Mouse (Mus musculus): Measurements from ENCODE around the gene Slfnl1.

Gene Slfnl1

DNA sequence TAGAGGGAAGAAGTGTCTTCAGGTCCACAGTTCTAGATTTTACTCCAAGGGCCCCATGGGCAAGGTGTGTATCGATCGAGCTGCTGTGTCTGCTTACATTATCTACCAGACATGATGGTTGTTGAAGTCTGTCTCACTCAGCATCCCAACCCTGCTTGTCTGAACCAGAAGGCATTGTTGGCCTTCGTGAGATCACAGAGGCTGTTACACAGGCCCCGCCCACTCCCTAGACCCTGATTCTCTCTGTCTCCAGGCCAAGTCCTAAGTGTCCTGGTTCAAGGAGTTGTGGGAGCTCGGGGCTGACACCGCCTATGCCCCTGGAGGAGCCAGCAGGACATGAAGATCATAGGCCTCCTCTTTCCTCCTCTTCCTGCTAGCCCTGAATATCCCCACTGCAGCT lies at the start of gene Slfnl1:
Gene Slfnl1 (plus strand): TSS at position 246 of the 400 bp plus-strand sequence.
- in situ Hi-C loops (cut with MboI; ENCODE audit: low pct_unique_long_range_greater_than_20kb in 1 of 2, low sequenced_read_pairs in 2 of 2, unreplicated experiment in 1 of 2), result no loop called here

- in situ Hi-C loops (cut with MboI; ENCODE audit: low pct_unique_long_range_greater_than_20kb in 1 of 2, low sequenced_read_pairs in 2 of 2, unreplicated experiment in 1 of 2), result no loop called here
Observed at GRCm38 (mm10) chr4:120487707-120488106, 44.3 kb upstream of the Slfnl1 start.

DNA sequence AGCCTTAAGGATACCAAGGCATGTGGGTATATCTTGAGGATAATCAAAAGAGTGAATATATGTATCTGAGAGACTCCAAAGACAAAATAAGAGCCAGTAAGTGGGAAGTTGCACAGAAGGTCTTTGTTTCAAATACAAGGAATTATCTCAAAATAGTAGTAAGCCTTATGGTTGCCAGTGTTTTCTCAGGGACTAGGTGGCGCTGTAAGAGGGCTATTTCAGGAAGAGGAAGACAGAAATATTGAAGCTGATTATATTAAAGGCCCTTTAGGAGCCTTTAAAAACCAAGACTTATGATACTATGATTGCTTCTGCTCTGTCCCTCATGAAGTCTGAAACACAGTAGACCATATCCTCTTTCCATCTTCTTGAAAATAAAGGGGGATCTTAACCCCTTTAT lies 25.1 kb upstream of the Slfnl1 start:
- in situ Hi-C loops (cut with MboI; ENCODE audit: low pct_unique_long_range_greater_than_20kb in 1 of 2, low sequenced_read_pairs in 2 of 2, unreplicated experiment in 1 of 2), result no loop called here

- in situ Hi-C loops (cut with MboI; ENCODE audit: low pct_unique_long_range_greater_than_20kb in 1 of 2, low sequenced_read_pairs in 2 of 2, unreplicated experiment in 1 of 2), result no loop called here
Observed at GRCm38 (mm10) chr4:120511203-120511602, 20.8 kb upstream of the Slfnl1 start.

DNA sequence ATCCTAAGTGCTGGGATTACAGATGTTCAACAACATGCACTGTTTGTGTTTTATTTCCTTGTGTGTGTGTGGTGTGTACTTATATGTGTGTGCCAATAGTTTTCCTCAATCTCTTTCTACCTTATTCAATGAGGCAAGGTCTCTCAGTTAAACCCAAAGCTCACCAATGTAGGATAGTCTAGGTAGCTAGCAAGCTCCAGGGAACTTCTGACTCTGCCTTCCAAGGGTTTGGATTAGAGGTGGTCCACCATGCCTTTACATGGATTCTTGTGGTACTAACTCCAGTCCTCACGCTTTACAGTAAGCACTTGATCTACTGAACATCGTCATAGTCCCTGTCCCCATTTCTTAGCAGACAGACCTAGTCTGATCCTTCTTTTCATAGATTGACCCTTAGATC lies 17.7 kb upstream of the Slfnl1 start:
- in situ Hi-C loops (cut with MboI; ENCODE audit: low pct_unique_long_range_greater_than_20kb in 1 of 2, low sequenced_read_pairs in 2 of 2, unreplicated experiment in 1 of 2), result no loop called here

- in situ Hi-C loops (cut with MboI; ENCODE audit: low pct_unique_long_range_greater_than_20kb in 1 of 2, low sequenced_read_pairs in 2 of 2, unreplicated experiment in 1 of 2), result no loop called here
Observed at GRCm38 (mm10) chr4:120516491-120516890, 15.5 kb upstream of the Slfnl1 start.

- in situ Hi-C loops (cut with MboI; ENCODE audit: low pct_unique_long_range_greater_than_20kb in 1 of 2, low sequenced_read_pairs in 2 of 2, unreplicated experiment in 1 of 2), result no loop called here
Observed at GRCm38 (mm10) chr4:120516907-120517306, 15.1 kb upstream of the Slfnl1 start.

DNA sequence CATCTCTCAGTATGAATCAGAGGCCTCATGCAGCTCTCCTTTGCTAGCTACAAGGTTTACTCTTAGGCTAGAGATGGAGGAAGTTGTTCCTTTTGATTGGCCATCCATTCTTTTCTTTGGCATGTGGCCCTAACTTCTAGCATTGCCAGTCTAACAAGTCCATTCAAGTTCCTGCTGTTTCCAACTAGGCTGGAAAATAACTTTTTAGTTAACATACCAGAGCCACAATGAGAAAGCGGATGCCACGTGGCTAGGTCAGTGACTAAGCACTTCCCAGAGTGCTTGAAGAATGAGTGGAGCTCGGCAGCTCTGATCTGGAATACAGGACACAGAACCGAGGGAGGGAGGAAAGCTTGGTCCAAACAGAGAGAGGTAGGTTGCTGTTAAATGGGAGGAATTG lies 14.7 kb upstream of the Slfnl1 start:
- in situ Hi-C loops (cut with MboI; ENCODE audit: low pct_unique_long_range_greater_than_20kb in 1 of 2, low sequenced_read_pairs in 2 of 2, unreplicated experiment in 1 of 2), result no loop called here

DNA sequence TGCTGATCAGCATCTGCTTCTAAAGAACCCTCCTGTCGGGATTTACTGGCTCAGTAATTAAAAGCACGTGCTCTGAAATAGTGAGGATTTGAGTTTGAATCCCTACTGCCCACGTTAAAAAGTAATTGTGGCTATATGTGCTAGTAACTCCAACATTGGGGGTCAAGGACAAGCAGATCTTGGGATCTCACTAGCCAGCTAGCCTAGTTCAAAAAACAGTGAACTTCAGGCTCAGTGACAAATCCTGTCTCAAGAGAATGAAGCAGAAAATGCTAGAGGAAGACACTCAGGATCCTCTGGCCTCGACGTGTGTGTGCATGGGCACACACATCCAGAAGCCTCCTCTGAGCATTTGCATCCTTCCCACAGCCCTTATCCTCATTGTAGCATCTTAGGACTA lies 10.3 kb upstream of the Slfnl1 start:
- in situ Hi-C loops (cut with MboI; ENCODE audit: low pct_unique_long_range_greater_than_20kb in 1 of 2, low sequenced_read_pairs in 2 of 2, unreplicated experiment in 1 of 2), result loop anchor here in 1 of 2 experiments (10.0 kb wide), 1 partner anchor 137 kb away; no protein-coding TSS in a partner anchor

- in situ Hi-C loops (cut with MboI; ENCODE audit: low pct_unique_long_range_greater_than_20kb in 1 of 2, low sequenced_read_pairs in 2 of 2, unreplicated experiment in 1 of 2), result loop anchor here in 1 of 2 experiments (10.0 kb wide), 1 partner anchor 138 kb away; no protein-coding TSS in a partner anchor
Observed at GRCm38 (mm10) chr4:120522351-120522750, 9.7 kb upstream of the Slfnl1 start.

- in situ Hi-C loops (cut with MboI; ENCODE audit: low pct_unique_long_range_greater_than_20kb in 1 of 2, low sequenced_read_pairs in 2 of 2, unreplicated experiment in 1 of 2), result loop anchor here in 1 of 2 experiments (10.0 kb wide), 1 partner anchor 138 kb away; no protein-coding TSS in a partner anchor
Observed at GRCm38 (mm10) chr4:120523092-120523491, 8.9 kb upstream of the Slfnl1 start.

GRCm38 (mm10) chr4:120528171-120528570 lies 3.9 kb upstream of the Slfnl1 start:
- in situ Hi-C loops (cut with MboI; ENCODE audit: low pct_unique_long_range_greater_than_20kb in 1 of 2, low sequenced_read_pairs in 2 of 2, unreplicated experiment in 1 of 2), result loop anchor here in 1 of 2 experiments (10.0 kb wide), 1 partner anchor 143 kb away; no protein-coding TSS in a partner anchor

DNA sequence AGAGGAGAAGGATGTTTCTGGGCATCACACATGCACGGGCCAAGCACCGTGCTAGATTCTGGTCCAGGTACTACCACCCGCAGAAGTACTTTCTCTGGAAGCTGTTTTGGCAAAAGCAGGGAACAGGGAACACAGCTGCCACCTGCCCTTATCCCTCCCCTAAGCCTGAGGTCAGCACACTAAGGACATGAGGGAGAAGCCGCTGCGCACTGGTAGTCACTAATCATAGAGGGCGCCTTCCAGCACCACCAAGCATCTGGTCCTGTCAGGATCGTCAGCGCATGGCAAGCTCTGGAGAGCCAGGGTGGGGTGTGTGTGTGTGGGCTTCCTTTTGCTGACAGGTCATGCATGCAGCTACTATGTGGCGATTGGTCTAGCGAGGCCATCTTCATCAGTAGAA lies 6.6 kb downstream of the Slfnl1 start:
- in situ Hi-C loops (cut with MboI; ENCODE audit: low pct_unique_long_range_greater_than_20kb in 1 of 2, low sequenced_read_pairs in 2 of 2, unreplicated experiment in 1 of 2), result no loop called here

GRCm38 (mm10) chr4:120544896-120545295 lies 12.9 kb downstream of the Slfnl1 start:
- in situ Hi-C loops (cut with MboI; ENCODE audit: low pct_unique_long_range_greater_than_20kb in 1 of 2, low sequenced_read_pairs in 2 of 2, unreplicated experiment in 1 of 2), result no loop called here

DNA sequence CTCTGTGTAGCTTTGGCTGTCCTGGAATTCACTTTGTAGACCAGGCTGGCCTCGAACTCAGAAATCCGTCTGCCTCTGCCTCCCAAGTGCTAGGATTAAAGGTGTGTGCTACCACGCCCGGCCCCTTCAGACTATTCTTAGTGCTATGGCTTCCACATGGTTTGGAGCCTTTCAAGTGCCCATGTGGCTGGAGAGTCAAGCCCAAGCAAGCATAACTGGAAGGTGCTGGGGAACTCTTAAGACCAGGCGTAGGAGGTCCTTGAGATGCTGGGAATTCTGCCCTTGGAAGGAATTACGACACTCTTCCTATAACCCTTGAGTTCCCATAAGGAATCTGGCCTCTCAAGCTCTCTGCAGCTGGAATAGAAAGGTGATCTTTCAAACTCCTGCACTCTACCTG lies 24.6 kb downstream of the Slfnl1 start:
- in situ Hi-C loops (cut with MboI; ENCODE audit: low pct_unique_long_range_greater_than_20kb in 1 of 2, low sequenced_read_pairs in 2 of 2, unreplicated experiment in 1 of 2), result no loop called here

DNA sequence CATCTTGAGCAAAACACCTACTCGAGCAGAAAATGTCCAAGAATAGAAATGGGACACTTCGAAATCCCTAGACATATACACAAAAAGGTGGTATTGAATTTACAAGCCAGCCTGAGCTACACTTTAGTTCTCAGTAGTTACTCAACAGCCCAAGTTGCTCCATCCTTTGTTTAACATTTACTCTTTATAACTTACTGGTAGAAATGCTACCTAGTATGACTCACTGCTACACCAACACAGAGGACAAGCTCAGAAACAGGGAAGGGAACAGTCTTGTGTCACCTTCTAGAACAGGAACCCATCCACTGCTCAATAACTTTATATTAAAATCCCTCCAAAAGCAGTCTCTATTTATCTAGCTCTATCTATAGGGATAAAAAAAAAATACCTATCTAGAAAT lies 33.7 kb downstream of the Slfnl1 start:
- in situ Hi-C loops (cut with MboI; ENCODE audit: low pct_unique_long_range_greater_than_20kb in 1 of 2, low sequenced_read_pairs in 2 of 2, unreplicated experiment in 1 of 2), result no loop called here

DNA sequence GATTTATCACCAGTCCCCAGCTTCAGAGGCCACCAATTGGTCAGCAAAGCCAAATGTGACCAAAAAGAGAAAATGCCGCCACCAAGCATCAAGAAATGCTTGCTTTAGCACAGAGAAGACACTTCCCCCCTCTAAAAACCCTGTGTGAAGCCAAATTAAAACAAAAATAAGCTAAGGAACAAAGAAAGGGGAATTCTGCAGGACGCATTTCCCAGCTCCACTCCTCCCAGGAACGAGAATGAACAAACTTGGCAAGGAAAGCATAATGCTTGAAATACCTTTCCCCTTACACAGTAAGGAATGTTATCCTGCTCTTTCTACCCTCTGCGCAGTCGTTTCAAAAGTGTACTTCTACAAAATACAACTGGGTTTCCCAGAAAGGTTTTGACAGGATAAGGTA lies 36.0 kb downstream of the Slfnl1 start:
- in situ Hi-C loops (cut with MboI; ENCODE audit: low pct_unique_long_range_greater_than_20kb in 1 of 2, low sequenced_read_pairs in 2 of 2, unreplicated experiment in 1 of 2), result no loop called here

GRCm38 (mm10) chr4:120569025-120569424 lies 37.0 kb downstream of the Slfnl1 start:
- in situ Hi-C loops (cut with MboI; ENCODE audit: low pct_unique_long_range_greater_than_20kb in 1 of 2, low sequenced_read_pairs in 2 of 2, unreplicated experiment in 1 of 2), result no loop called here

DNA sequence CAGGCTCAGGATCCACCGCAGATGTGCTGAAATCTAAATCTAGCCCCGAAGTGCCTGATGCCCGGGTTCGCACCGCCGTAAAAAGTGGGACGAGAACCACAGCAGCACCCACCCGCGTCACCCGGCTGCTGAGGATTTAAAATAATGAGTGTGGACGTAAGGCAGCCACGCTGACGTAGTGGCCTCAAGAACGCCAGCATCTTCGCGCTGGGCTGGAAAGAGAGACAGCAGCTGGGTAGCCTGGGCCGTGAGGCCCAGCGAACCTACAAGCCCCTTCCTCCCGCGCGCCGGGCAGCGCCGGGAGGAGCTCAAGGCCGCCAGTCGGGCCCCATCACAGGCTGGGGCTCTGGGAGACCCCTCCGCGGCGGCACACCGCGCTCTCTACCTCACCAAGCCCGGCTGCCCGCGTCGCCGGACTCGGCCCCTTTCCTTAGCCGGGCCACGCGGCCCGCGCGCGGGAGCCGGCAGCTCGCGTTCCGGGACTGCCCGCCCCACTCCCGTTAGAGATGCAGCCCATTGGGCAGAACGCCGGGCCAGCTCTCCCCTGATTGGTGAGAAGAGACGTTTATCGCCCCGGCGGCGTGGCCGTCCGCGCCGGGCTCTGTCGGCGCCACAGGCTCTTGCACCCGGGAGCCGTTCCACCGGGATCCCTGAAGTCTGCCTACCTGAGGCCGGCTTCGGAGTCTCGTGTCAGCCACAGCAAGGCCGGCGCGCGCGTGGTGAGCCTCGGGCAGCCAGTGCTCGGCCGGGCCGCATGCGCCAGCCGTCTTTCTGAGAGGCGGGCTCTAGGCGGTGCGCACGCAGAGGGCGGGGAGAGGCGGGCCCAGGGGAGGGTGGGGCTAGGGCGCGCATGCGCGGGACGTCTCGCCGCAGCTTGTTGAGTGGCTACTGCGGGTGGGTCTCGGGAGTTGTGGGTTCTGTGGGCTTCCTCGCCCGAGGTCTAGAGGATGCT lies 37.7 kb downstream of the Slfnl1 start, which contains the start of gene Ctps:
Gene Ctps (minus strand): TSS at position 791 of the 952 bp plus-strand sequence.
- in situ Hi-C loops (cut with MboI; ENCODE audit: low pct_unique_long_range_greater_than_20kb in 1 of 2, low sequenced_read_pairs in 2 of 2, unreplicated experiment in 1 of 2), result no loop called here
